Mouse (Mus musculus): Measurements from ENCODE around the gene Cacnb3. TPM values are rescaled to one million over a fixed set of nuclear protein-coding genes. Genes with fewer than 3 reads are reported as not detected.
"Not testable (repeated sequence)": the region's sequence is repeated elsewhere in the genome, so short reads cannot be mapped to it uniquely, and the experiment has no call there.

The Cacnb3 gene
- total RNA-seq (2014; rRNA removed; ENCODE audit: low replicate concordance) = 15.6 and 19.4 TPM in 2 replicates
- polyA plus RNA-seq (2015; fragmentation: Nextera tagmentation; extraction: Ambion mirVana) = 5.7 and 6.1 TPM in 2 replicates

GRCm38 (mm10) chr15:98630540-98630939 lies at the start of gene Cacnb3:
Gene Cacnb3 (plus strand): TSS chr15:98630840.
- H3K4me1 ChIP-seq (ENCODE audit: control insufficient read depth, insufficient read depth) = peaks cover 19% of the 10 kb centered on the region
- H3K27me3 ChIP-seq (ENCODE audit: control insufficient read depth, insufficient read depth, low read length) = peaks cover 52% of the 10 kb centered on the region
- peak within 1 kb of the TSS; percentile 36 for H3K4me3 ChIP-seq (ENCODE audit: low read depth, low read length)
- H3K4me2 ChIP-seq (ENCODE audit: low read depth, low read length) = peak within 1 kb of the TSS; percentile 63
- 59% methylated on average over 3 of the region's 4 CpGs for WGBS
- no peaks in the 10 kb centered on the region for H3K9me3 ChIP-seq (replicated peaks; ENCODE audit: control insufficient read depth, low read length)
- no peak within 1 kb of the TSS for H3K27ac ChIP-seq (ENCODE audit: low read depth)
- no peak for TF ChIP-seq CTCF (IDR thresholded peaks at IDR 0.05; ENCODE audit: low read depth)
- no peak for TF ChIP-seq EP300 (IDR thresholded peaks at IDR 0.05; ENCODE audit: low read depth)
- no peak within 1 kb of the TSS for H3K9ac ChIP-seq (replicated peaks; ENCODE audit: low read depth, low read length)
- ATAC-seq (ENCODE audit: insufficient read depth, low read depth) (no peak), DNase-seq (ENCODE audit: low spot score) (no peak)
- H3K36me3 ChIP-seq (replicated peaks; ENCODE audit: control insufficient read depth, insufficient read depth, low read length) = no peaks in the 10 kb centered on the region

DNA sequence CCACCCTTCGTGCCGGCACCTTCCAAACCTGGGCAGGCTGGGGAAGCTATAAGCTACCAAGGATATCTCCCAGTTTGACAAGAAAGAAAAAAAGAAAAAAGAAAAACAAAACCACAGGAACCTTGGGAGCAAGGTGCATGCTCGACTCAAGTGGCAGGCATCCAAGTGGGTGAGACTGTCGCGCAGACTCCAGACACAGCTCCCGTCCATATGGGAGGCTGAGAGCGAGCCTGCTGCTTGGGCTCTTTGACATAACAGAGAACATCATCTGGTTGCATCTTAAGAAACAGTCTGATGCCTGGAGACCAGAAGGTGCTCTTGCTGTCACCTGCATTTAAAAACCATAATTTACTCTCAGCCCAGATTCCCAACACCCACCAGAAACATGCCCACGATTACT lies 48.2 kb upstream of the Cacnb3 start:
- Histone ChIP-seq H3K27ac (ENCODE audit: low read depth) (no peak overlapping the region), H3K4me1 (ENCODE audit: control insufficient read depth, insufficient read depth) (peaks cover 14% of the 10 kb centered on the region), H3K9me3 (replicated peaks; ENCODE audit: control insufficient read depth, low read length) (no peaks in the 10 kb centered on the region), H3K4me2 (ENCODE audit: low read depth, low read length) (no peak overlapping the region), H3K9ac (replicated peaks; ENCODE audit: low read depth, low read length) (no peak overlapping the region), H3K27me3 (ENCODE audit: control insufficient read depth, insufficient read depth, low read length) (no peaks in the 10 kb centered on the region), H3K36me3 (replicated peaks; ENCODE audit: control insufficient read depth, insufficient read depth, low read length) (no peaks in the 10 kb centered on the region), H3K4me3 (ENCODE audit: low read depth, low read length) (no peak overlapping the region)
- WGBS = 38% methylated on average over 8 of the region's 8 CpGs
- ATAC-seq (ENCODE audit: insufficient read depth, low read depth) (no peak), DNase-seq (ENCODE audit: low spot score) (no peak)
- TF ChIP-seq CTCF (IDR thresholded peaks at IDR 0.05; ENCODE audit: low read depth) = no peak
- TF ChIP-seq EP300 (IDR thresholded peaks at IDR 0.05; ENCODE audit: low read depth) = no peak

GRCm38 (mm10) chr15:98582996-98583395 lies 47.6 kb upstream of the Cacnb3 start:
- Histone ChIP-seq H3K4me3 (ENCODE audit: low read depth, low read length) (no peak overlapping the region), H3K4me1 (ENCODE audit: control insufficient read depth, insufficient read depth) (peaks cover 14% of the 10 kb centered on the region), H3K36me3 (replicated peaks; ENCODE audit: control insufficient read depth, insufficient read depth, low read length) (no peaks in the 10 kb centered on the region), H3K9ac (replicated peaks; ENCODE audit: low read depth, low read length) (no peak overlapping the region), H3K9me3 (replicated peaks; ENCODE audit: control insufficient read depth, low read length) (no peaks in the 10 kb centered on the region), H3K27ac (ENCODE audit: low read depth) (no peak overlapping the region), H3K4me2 (ENCODE audit: low read depth, low read length) (no peak overlapping the region), H3K27me3 (ENCODE audit: control insufficient read depth, insufficient read depth, low read length) (no peaks in the 10 kb centered on the region)
- 72% methylated on average over 8 of the region's 8 CpGs for WGBS
- ATAC-seq (ENCODE audit: insufficient read depth, low read depth) (no peak), DNase-seq (ENCODE audit: low spot score) (no peak)
- no peak for TF ChIP-seq CTCF (IDR thresholded peaks at IDR 0.05; ENCODE audit: low read depth)

GRCm38 (mm10) chr15:98585421-98585820 lies 45.2 kb upstream of the Cacnb3 start:
- no peaks in the 10 kb centered on the region for H3K27me3 ChIP-seq (ENCODE audit: control insufficient read depth, insufficient read depth, low read length)
- H3K9me3 ChIP-seq (replicated peaks; ENCODE audit: control insufficient read depth, low read length) = no peaks in the 10 kb centered on the region
- DNase-seq (ENCODE audit: low spot score) (no peak), ATAC-seq (ENCODE audit: insufficient read depth, low read depth) (no peak)
- no peak overlapping the region for H3K4me2 ChIP-seq (ENCODE audit: low read depth, low read length)
- peak overlapping the region; percentile 33; the same call in 1 of the 2 replicates for H3K9ac ChIP-seq (replicated peaks; ENCODE audit: low read depth, low read length)
- H3K36me3 ChIP-seq (replicated peaks; ENCODE audit: control insufficient read depth, insufficient read depth, low read length) = peaks cover 22% of the 10 kb centered on the region
- H3K27ac ChIP-seq (ENCODE audit: low read depth) = peak overlapping the region; percentile 59
- H3K4me3 ChIP-seq (ENCODE audit: low read depth, low read length) = no peak overlapping the region
- WGBS = 34% methylated on average over 7 of the region's 7 CpGs
- TF ChIP-seq EP300 (IDR thresholded peaks at IDR 0.05; ENCODE audit: low read depth) (no peak; the same call in 1 of the 2 replicates), CTCF (IDR thresholded peaks at IDR 0.05; ENCODE audit: low read depth) (no peak)
- H3K4me1 ChIP-seq (ENCODE audit: control insufficient read depth, insufficient read depth) = peaks cover 14% of the 10 kb centered on the region

DNA sequence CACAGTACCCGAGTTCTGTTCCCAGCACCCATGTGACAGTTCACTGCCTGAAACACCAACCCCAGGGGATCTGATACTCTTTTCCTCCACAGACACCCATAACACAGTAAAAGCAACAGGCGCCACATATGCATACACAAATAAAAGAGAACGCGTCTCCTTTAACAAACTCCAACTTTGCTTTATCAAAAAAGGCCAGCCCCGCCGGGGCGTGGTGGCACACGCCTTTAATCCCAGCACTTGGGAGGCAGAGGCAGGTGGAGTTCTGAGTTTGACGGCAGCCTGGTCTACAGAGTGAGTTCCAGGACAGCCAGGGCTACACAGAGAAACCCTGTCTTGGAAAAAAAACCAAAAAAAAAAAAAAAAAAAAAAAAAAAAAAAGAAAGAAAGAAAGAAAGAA lies 44.5 kb upstream of the Cacnb3 start:
- not testable (repeated sequence) for DNase-seq (ENCODE audit: low spot score); H3K27me3 ChIP-seq (ENCODE audit: control insufficient read depth, insufficient read depth, low read length); H3K4me2 ChIP-seq (ENCODE audit: low read depth, low read length); H3K4me3 ChIP-seq (ENCODE audit: low read depth, low read length); H3K9me3 ChIP-seq (replicated peaks; ENCODE audit: control insufficient read depth, low read length); ATAC-seq (ENCODE audit: insufficient read depth, low read depth)
- peak overlapping the region; percentile 59; the same call in 1 of the 2 replicates for H3K27ac ChIP-seq (ENCODE audit: low read depth)
- WGBS = 71% methylated on average over 9 of the region's 9 CpGs
- peaks cover 14% of the 10 kb centered on the region for H3K4me1 ChIP-seq (ENCODE audit: control insufficient read depth, insufficient read depth)
- 0 out of 2 replicates have a peak overlapping the region, but pooled peaks have one; percentile 33 for H3K9ac ChIP-seq (replicated peaks; ENCODE audit: low read depth, low read length)
- peaks cover 29% of the 10 kb centered on the region for H3K36me3 ChIP-seq (replicated peaks; ENCODE audit: control insufficient read depth, insufficient read depth, low read length)

DNA sequence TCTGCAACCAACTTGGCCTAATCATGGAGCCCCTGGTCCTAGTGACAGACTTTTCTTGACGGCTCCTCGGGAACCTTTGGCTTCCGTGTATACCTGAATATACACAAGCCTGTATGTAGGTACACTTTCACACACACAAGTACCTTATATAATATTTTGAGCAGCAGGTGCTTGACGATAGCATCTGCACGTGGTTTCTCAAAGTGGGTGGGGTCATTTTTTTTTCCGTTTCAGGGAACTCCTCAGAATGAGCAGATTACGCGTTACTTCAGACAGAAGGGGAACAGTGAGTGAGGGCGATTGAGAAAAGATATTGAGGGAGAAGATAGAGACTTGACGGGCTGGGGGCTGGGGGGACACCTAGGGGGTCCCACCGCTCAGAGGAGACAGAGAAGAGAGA lies 42.9 kb upstream of the Cacnb3 start:
- no peak for ATAC-seq (ENCODE audit: insufficient read depth, low read depth)
- Histone ChIP-seq H3K27ac (ENCODE audit: low read depth) (no peak overlapping the region), H3K4me2 (ENCODE audit: low read depth, low read length) (no peak overlapping the region), H3K27me3 (ENCODE audit: control insufficient read depth, insufficient read depth, low read length) (no peaks in the 10 kb centered on the region), H3K9ac (replicated peaks; ENCODE audit: low read depth, low read length) (no peak overlapping the region), H3K9me3 (replicated peaks; ENCODE audit: control insufficient read depth, low read length) (no peaks in the 10 kb centered on the region), H3K36me3 (replicated peaks; ENCODE audit: control insufficient read depth, insufficient read depth, low read length) (peaks cover 45% of the 10 kb centered on the region), H3K4me3 (ENCODE audit: low read depth, low read length) (no peak overlapping the region), H3K4me1 (ENCODE audit: control insufficient read depth, insufficient read depth) (peaks cover 7% of the 10 kb centered on the region)
- 75% methylated on average over 11 of the region's 11 CpGs for WGBS
- TF ChIP-seq EP300 (IDR thresholded peaks at IDR 0.05; ENCODE audit: low read depth) = no peak
- no peak for TF ChIP-seq CTCF (IDR thresholded peaks at IDR 0.05; ENCODE audit: low read depth)
- no peak for DNase-seq (ENCODE audit: low spot score)

Data from heart, postnatal 0 days (tissue).